In genomic region chr5:103773100-103773552, GRCm38 (mm10) we compare ENCODE assay signal across 8 mouse cellular contexts.
A peak's percentile ranks its signal among the peaks of the same experiment; 100 is the strongest.
DNase-seq lines count a peak whose midpoint lies in the region; ATAC-seq and TF ChIP-seq lines count a peak whose summit lies in the region.

No protein-coding gene starts in this region.

- H3K9me3 ChIP-seq in forebrain, embryonic 11.5 days (ENCODE audit: control insufficient read depth, low read length) = no peaks in the 10 kb centered on the region
- no peaks in the 10 kb centered on the region for H3K9me3 ChIP-seq in hindbrain, embryonic 13.5 days
- no peaks in the 10 kb centered on the region for H3K9me3 ChIP-seq in liver, embryonic 16.5 days (replicated peaks; ENCODE audit: control insufficient read depth, low read length)
- no peaks in the 10 kb centered on the region for H3K9me3 ChIP-seq in neural tube, embryonic 15.5 days (replicated peaks)

- peak; percentile 67 for DNase-seq in kidney, adult 2 months
- no peak for DNase-seq in kidney, adult 18-20 months
- DNase-seq in forebrain, embryonic 11.5 days (ENCODE audit: low spot score) = peak; percentile 70
- DNase-seq in spleen, postnatal 10 days (ENCODE audit: low spot score in 2 of 2) = no peak
- no peak for DNase-seq in left cerebral cortex, adult 8-10 months (ENCODE audit: low spot score in 2 of 2)

- ATAC-seq in forebrain, embryonic 11.5 days (replicated peaks; ENCODE audit: low FRiP score) = peak; percentile 70
- peak; percentile 71 for ATAC-seq in hindbrain, embryonic 13.5 days (ENCODE audit: low FRiP score)
- no peak for ATAC-seq in liver, embryonic 16.5 days (ENCODE audit: low read depth)
- ATAC-seq in neural tube, embryonic 15.5 days (ENCODE audit: low FRiP score) = no peak

- peaks cover 78% of the 10 kb centered on the region for H3K4me1 ChIP-seq in kidney, adult 2 months (ENCODE audit: control insufficient read depth, insufficient read depth, low read length)
- peaks cover 23% of the 10 kb centered on the region for H3K4me1 ChIP-seq in forebrain, embryonic 11.5 days (replicated peaks; ENCODE audit: control insufficient read depth, insufficient read depth, low read length)
- H3K4me1 ChIP-seq in hindbrain, embryonic 13.5 days (replicated peaks) = peaks cover 56% of the 10 kb centered on the region
- peaks cover 80% of the 10 kb centered on the region for H3K4me1 ChIP-seq in liver, embryonic 16.5 days (ENCODE audit: control insufficient read depth, low read depth, low read length)
- H3K4me1 ChIP-seq in neural tube, embryonic 15.5 days = peaks cover 37% of the 10 kb centered on the region

- H3K4me3 ChIP-seq in kidney, adult 2 months (ENCODE audit: insufficient read depth, low read depth, low read length) = peak overlapping the region; percentile 25
- no peak overlapping the region for H3K4me3 ChIP-seq in forebrain, embryonic 11.5 days (ENCODE audit: low read depth, low read length)
- H3K4me3 ChIP-seq in hindbrain, embryonic 13.5 days = no peak overlapping the region
- H3K4me3 ChIP-seq in liver, embryonic 16.5 days (ENCODE audit: low read depth, low read length) = no peak overlapping the region
- H3K4me3 ChIP-seq in neural tube, embryonic 15.5 days (replicated peaks) = no peak overlapping the region

- no peak for TF ChIP-seq CTCF in kidney, adult 2 months (conservative IDR thresholded peaks at IDR 0.05; ENCODE audit: insufficient read depth, insufficient read length, low read depth, low read length)

- H3K9ac ChIP-seq in forebrain, embryonic 11.5 days (ENCODE audit: low read length) = peak overlapping the region; percentile 13
- H3K9ac ChIP-seq in hindbrain, embryonic 13.5 days = 0 out of 2 replicates have a peak overlapping the region, but pooled peaks have one; percentile 0
- no peak overlapping the region for H3K9ac ChIP-seq in liver, embryonic 16.5 days (ENCODE audit: low read depth, low read length)
- H3K9ac ChIP-seq in neural tube, embryonic 15.5 days (replicated peaks) = no peak overlapping the region

- peak overlapping the region; percentile 88 for H3K27ac ChIP-seq in kidney, adult 2 months (ENCODE audit: insufficient read depth, low read depth, low read length)
- H3K27ac ChIP-seq in forebrain, embryonic 11.5 days (ENCODE audit: low read depth, low read length) = peak overlapping the region; percentile 84
- H3K27ac ChIP-seq in hindbrain, embryonic 13.5 days = peak overlapping the region; percentile 81
- peak overlapping the region; percentile 29 for H3K27ac ChIP-seq in liver, embryonic 16.5 days (ENCODE audit: low read length)
- H3K27ac ChIP-seq in neural tube, embryonic 15.5 days (replicated peaks) = peak overlapping the region; percentile 75

- 15% methylated on average over 5 of the region's 5 CpGs for WGBS in kidney, adult 2 months
- WGBS in forebrain, embryonic 11.5 days = 0% methylated on average over 5 of the region's 5 CpGs
- WGBS in hindbrain, embryonic 13.5 days = under 1% methylated on average over 5 of the region's 5 CpGs
- WGBS in liver, embryonic 16.5 days (ENCODE audit: insufficient replicate concordance) = 27% methylated on average over 5 of the region's 5 CpGs
- 1% methylated on average over 5 of the region's 5 CpGs for WGBS in neural tube, embryonic 15.5 days

- TF ChIP-seq POLR2A in kidney, adult 2 months (IDR thresholded peaks at IDR 0.05; ENCODE audit: low read depth, low read length) = no peak

- H3K27me3 ChIP-seq in kidney, adult 2 months (replicated peaks; ENCODE audit: control insufficient read depth, insufficient read depth, low read length) = no peaks in the 10 kb centered on the region
- H3K27me3 ChIP-seq in forebrain, embryonic 11.5 days (ENCODE audit: control insufficient read depth, insufficient read depth, low read length) = no peaks in the 10 kb centered on the region
- H3K27me3 ChIP-seq in hindbrain, embryonic 13.5 days = no peaks in the 10 kb centered on the region
- H3K27me3 ChIP-seq in liver, embryonic 16.5 days (ENCODE audit: control insufficient read depth, insufficient read depth, low read depth, low read length) = no peaks in the 10 kb centered on the region
- H3K27me3 ChIP-seq in neural tube, embryonic 15.5 days (replicated peaks) = no peaks in the 10 kb centered on the region

- no peaks in the 10 kb centered on the region for H3K36me3 ChIP-seq in kidney, adult 2 months (ENCODE audit: control insufficient read depth, insufficient read depth, low read length)
- no peaks in the 10 kb centered on the region for H3K36me3 ChIP-seq in forebrain, embryonic 11.5 days (ENCODE audit: control insufficient read depth, insufficient read depth, low read length)
- H3K36me3 ChIP-seq in hindbrain, embryonic 13.5 days = no peaks in the 10 kb centered on the region
- H3K36me3 ChIP-seq in liver, embryonic 16.5 days (ENCODE audit: control insufficient read depth, insufficient read depth) = no peaks in the 10 kb centered on the region; the same call in 1 of the 2 replicates
- H3K36me3 ChIP-seq in neural tube, embryonic 15.5 days = no peaks in the 10 kb centered on the region

- peak overlapping the region; percentile 40; the same call in 1 of the 2 replicates for H3K4me2 ChIP-seq in forebrain, embryonic 11.5 days (ENCODE audit: low read depth, low read length, severe bottlenecking)
- peak overlapping the region; percentile 38 for H3K4me2 ChIP-seq in hindbrain, embryonic 13.5 days
- H3K4me2 ChIP-seq in liver, embryonic 16.5 days (ENCODE audit: low read depth, low read length) = peak overlapping the region; percentile 4; the same call in 1 of the 2 replicates
- peak overlapping the region; percentile 44 for H3K4me2 ChIP-seq in neural tube, embryonic 15.5 days

Comparison
In these comparisons a context has a peak if more than half of its experiments do, and no peak if none do; other contexts are left out.
1. DNase-seq: peak in kidney, adult 2 months (single experiment) and forebrain, embryonic 11.5 days (single experiment); none in kidney, adult 18-20 months (single experiment), spleen, postnatal 10 days (0 of 2) and left cerebral cortex, adult 8-10 months (0 of 2).
2. H3K27ac ChIP-seq: peak in every context shown above with its lines; median percentile 88 in kidney, adult 2 months; 84 in forebrain, embryonic 11.5 days; 81 in hindbrain, embryonic 13.5 days; 75 in neural tube, embryonic 15.5 days; 29 in liver, embryonic 16.5 days.
3. ATAC-seq: peak in forebrain, embryonic 11.5 days (single experiment) and hindbrain, embryonic 13.5 days (single experiment); none in liver, embryonic 16.5 days (single experiment) and neural tube, embryonic 15.5 days (single experiment).
4. H3K9ac ChIP-seq: peak in forebrain, embryonic 11.5 days (single experiment) and hindbrain, embryonic 13.5 days (single experiment); none in liver, embryonic 16.5 days (single experiment) and neural tube, embryonic 15.5 days (single experiment).
5. Peak in every context shown above with its lines, with median percentiles within 50 percentile points of each other: H3K4me2 ChIP-seq.